Mouse (Mus musculus): ENCODE results near the gene Slc4a7.
"Not testable (repeated sequence)": the region's sequence is repeated elsewhere in the genome, so short reads cannot be mapped to it uniquely, and the experiment has no call there.

Gene Slc4a7

DNA sequence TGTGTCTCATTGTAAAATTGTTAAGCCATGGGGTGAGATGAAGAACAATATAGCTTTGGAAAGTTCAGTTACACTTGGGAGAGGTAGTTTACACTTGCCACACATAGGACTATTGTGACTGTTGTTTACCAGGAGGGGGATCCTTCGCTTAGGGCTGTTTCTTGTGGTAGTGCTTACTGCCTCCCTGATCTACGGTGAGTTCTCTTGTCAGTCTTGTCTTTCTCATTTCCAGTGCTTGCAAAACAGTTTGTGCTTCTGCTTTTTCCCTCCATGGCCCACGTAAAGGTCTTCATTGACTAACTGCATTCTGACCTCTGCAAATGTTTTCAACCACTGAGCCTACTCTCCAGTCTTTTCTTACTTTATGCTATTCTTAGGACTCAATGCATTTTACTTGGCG is 98.3 kb downstream of the Slc4a7 start:
- DNase-seq (ENCODE audit: low spot score in 2 of 2), result no peak

DNA sequence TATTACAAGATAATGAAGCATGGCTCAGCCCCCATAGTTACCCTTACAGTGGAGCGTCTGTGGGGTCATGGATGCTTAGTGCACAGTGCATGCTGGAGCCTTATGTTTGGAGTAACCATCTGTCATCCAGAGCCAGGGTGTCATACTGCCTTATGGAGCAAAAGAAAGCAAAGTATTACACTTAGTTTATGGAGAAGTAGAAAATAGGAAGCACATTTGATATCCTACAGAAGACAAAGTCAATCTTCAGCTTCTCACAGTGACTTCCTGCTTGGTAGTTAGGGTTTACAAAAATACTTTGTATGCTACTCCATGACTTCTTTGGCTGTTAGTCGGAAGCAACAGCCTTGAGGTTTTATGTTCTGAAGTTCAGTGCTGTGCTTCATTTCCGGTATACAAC is 98.7 kb downstream of the Slc4a7 start:
- DNase-seq (ENCODE audit: low spot score in 2 of 2), result no peak

- DNase-seq (ENCODE audit: low spot score in 2 of 2), result not testable (repeated sequence)
These were observed 101.0 kb downstream of the Slc4a7 start, which contains the start of gene Nek10 for GRCm38 (mm10) chr14:14803115-14803514. TSS of gene Nek10 (plus strand) at chr14:14803415.

DNA sequence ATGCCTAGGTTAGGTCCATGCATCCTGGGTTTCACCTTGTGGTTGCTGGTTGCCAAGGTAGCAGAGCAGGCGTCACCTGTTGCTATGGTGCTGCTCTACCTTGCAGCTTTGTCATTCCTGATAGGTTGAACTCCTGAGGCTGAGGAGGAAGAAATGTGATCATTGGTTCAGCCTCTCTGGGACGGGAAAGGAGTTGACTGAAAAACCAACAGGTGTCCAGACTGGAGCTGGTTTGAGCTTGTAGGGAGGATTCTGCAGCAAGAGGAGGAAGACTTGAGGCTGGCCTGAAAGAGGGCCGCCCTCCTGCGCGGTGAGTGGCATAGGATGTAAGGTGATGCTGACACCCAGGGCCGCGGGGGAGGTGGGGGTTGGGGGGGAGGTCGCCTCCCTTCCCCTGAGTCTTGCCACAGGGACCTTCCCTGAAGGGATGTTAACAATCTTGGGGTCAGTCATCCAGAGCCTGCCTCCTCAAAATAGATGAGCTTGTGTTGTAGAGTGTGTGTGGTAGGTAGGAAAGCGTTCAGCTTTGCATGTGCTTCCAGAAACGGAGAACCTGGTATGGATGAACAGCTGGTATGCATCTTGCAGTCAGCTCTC is 101.9 kb downstream of the Slc4a7 start:
- no peak for DNase-seq (ENCODE audit: low spot score in 2 of 2)

GRCm38 (mm10) chr14:14804518-14805212 is 102.6 kb downstream of the Slc4a7 start:
- DNase-seq (ENCODE audit: low spot score in 2 of 2), result no peak

- DNase-seq (ENCODE audit: low spot score in 2 of 2), result no peak
These were observed 130.6 kb downstream of the Slc4a7 start for GRCm38 (mm10) chr14:14832520-14833240.

GRCm38 (mm10) chr14:14833498-14833897 is 131.4 kb downstream of the Slc4a7 start:
- DNase-seq (ENCODE audit: low spot score in 2 of 2), result no peak

GRCm38 (mm10) chr14:14834266-14834665 is 132.2 kb downstream of the Slc4a7 start:
- no peak for DNase-seq (ENCODE audit: low spot score in 2 of 2)

- no peak for DNase-seq (ENCODE audit: low spot score in 2 of 2)
These were observed 135.5 kb downstream of the Slc4a7 start for GRCm38 (mm10) chr14:14837627-14838026.

DNA sequence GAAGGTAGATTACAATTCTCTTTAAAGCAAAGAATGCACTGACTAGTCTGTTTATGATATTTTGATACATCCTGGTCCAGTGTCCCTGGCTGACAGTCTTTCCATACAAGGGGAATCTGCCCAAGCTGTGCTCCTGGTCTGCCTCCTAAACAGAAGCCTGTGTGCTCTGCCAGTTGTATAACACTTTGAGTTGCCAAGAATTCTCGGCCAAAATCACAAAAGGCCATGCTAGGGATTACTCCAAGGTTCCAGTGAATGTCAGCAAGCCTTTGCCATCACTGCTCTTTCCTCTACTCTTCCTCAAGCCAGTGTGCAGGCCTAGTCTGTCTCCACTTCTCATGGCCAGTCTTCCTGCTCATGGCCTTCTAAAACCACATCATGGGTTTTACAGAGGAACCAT is 136.0 kb downstream of the Slc4a7 start:
- no peak for DNase-seq (ENCODE audit: low spot score in 2 of 2)

GRCm38 (mm10) chr14:14842734-14843530 is 140.9 kb downstream of the Slc4a7 start:
- no peak for DNase-seq (ENCODE audit: low spot score in 2 of 2)

All from spleen, postnatal 10 days (tissue).